Mouse (Mus musculus) layer of hippocampus, postnatal 36 days (tissue): Measurements from ENCODE around the gene Cc2d1a. TPM values are rescaled to one million over a fixed set of nuclear protein-coding genes. Genes with fewer than 3 reads are reported as not detected.

Experiments
- DNase-seq, 2 experiments: peaks; one replicate each; pipeline ENCODE4 v3.0.0; 2022
- microRNA-seq, 2 experiments: library from miRNA; unstranded; fragments of <30 nt; microRNA quantifications; one replicate each; pipeline ENCODE4 v1.2.0; 2021
- total RNA-seq, 2 experiments: library from RNA; stranded (reverse); gene quantifications; 2 replicates each; pipeline ENCODE4 v1.2.3; 2021

Gene Cc2d1a
- total RNA-seq, 2 experiments from 2014 or later = 58.3 to 64.6 TPM

DNA sequence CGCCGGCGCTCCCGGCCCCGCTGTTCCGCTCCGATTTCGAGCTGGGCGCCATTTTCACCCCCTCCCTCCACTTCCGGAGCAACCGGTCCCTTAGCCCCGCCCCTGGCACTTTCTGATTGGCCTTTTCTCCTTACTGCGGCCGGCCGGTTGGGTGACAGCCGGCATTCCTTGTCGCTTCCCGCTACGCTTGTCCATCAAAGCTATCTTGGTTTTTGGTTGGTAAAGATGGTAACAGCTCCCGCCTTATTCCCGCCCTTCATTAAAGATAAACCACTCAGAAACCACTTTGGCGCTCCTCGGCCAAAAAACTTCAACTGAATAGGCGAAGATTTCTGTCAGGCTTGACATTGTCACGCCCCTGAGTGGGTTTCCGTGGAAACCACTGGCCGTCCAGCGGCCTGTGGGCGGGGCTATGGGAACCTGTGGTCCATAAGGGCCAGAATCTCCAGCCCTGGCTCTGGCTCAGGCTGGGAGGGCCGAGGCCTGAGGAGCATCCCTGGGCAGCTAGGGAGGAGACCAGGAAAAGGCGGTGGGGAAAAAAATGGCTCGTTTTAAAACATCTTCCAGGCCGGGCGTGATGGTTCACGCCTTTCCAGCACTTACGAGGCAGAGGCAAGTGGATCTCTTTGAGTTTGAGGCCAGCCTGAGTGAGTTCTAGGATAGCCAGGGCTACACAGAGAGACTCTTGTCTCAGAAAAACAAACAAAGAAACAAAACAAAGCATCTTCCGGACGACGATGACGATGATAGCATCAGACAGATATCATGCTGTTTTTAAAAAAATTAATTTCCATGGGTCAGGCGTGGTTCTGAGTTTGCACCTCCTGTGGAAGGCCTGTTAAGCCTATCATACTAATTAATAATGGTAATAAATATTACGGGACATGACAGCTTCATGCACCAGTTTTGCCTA, 42.8 kb downstream of the Cc2d1a start, which contains the start of gene Dcaf15:
TSS of gene Dcaf15 (minus strand) at position 72 of the 913 bp plus-strand sequence.
- peak; percentile 96 to 97 for DNase-seq

DNA sequence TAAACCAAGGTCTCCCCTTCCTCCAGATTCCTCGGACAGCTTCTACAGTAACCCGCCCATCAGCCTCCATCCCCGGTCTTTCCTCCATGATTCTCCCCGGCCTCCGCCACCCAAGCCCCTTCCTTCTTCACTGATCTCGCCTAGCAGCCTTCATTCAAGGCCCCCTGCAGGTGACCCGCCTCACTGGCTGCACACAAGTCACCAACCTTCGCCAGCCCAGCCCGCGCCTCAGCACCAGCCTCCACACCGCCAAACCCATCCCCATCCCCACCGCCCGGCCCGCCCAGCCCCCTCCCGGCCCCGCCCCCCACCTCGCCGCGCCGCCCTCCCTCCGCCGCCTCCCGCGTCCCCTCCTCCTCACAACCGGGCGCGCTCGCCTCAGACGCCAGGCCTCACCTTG, 43.5 kb downstream of the Cc2d1a start:
- peak; percentile 44 to 56 for DNase-seq

DNA sequence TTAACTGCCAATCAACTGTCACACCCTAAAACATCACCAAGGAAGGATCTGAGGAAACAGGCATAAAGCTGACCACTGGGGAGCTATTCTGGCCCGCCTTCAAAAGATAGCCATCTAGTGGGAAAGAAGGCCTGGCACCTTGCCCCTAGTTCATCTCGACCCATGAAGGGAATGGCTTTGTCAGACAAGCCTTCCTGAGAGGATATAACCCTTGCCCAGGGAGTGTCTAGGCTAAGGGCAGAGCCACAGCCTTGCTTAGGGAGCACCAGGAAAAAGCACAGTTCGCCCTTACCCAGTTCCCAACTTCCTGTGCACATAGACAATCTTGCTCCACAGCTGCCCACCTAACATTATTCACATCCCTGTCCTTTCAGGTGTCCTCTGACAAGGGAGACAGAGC, 44.1 kb downstream of the Cc2d1a start:
- no peak for DNase-seq

DNA sequence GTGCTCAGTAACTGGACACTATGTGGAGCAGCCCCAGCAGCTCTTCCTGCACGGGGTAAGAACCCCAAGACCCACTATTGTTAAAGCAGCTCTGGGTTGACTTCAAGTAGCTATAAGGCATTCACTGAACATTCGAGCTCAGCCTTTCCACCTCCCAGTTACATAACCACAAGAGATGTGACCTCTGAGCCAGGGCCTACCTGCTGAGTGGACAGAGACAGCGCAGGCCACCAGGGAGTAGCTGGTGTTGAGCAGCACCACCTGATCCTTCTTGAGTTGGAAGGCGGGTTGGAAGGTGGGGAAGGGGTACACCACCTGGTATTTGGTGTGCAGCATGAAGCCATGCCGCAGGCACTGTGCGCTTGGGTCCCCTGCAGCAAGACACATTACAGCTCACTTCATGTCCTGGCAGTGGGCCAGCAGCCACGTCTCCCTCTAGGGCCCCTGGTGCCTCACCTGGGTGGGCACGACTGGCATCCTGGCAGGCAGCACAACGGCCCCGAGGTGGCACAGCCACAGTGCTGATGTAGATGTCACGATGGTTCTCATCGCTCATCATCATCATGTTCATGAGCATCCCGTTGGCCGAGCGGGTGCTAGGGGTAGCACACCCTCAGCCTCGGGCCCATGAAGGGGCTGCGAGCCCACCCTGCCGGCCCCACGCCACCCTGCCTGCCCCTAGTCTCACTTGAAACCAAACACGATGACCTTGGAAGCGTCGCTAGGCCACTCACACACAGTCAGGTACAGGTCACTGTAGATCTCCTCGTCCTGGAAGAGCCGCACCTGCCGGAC, 46.1 kb downstream of the Cc2d1a start:
- no peak for DNase-seq

DNA sequence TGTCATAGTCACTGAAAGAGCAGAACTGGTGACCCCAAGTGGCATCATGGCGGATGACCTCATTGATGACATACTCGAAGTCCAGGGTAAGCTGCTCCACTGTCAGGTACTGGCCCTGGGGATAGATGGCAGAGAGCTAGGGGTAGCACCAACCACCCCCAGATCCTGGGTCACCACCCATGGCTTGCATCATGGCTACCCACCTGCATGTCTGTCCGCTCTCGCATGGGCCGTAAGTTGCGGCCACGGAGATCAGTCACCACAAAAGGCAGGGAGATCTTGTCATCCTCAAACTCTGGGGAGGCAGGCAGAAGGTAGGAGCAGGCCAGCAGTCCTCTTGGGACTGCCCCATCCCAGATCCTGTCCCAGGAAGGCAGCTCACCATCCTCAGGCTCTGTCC, 49.4 kb downstream of the Cc2d1a start:
- DNase-seq = no peak

DNA sequence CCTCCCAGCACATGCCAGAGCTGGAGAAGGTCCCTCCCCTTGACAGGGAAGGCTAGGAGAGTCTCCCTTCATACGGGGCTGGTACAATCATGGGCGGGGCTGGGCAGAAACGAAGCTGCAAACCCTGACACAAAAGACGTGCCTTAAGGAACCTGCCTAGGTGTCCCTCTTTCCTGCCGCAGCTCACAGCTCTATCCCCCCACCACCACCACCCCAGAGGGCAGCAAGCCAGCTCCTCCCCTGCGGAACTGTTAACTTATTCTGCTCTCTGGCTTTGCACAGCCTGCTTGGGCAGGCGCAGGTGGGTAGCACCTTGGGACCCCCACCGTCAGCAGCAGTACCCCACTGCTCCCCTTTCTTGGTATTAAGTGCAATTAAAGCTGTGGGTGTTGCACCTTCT, 51.7 kb downstream of the Cc2d1a start:
- no peak for DNase-seq

DNA sequence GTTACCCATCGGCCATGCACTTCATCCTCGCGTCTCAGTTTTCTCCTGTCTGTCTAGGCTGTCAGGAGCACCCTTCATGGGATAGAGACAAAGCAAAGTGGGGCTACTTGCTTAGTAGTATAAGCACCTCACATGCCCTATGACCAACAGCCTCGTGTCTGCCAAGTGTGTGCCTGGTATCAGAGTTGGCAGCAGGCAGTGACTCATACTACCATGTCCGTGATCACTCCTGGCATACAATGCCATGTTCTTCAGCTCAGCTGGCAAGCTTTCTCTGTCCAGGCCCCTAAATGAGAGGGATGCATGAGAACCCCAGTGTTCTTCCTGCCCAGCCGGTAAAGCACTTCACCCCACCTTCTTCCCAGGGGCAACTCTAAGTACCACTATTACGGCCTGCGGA, 57.2 kb downstream of the Cc2d1a start:
- DNase-seq = no peak

DNA sequence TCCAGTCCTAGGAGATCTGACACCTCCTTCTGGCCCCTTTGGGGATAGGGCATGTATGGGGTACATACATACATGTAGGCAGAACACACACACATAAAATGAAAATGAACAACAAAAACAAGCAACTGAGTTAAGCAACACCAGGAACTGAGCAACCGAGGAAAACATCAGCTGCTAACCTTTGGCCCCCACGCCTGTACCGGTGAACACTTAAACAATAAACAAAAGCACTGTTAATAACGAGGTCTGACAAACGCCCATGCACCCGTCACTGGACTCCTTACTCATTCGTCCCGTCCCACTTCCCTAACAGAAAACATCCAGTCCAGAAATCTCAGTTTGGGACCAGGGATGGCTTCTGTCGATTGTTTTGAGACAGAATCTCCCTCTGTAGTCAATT, 58.5 kb downstream of the Cc2d1a start:
- DNase-seq = no peak

DNA sequence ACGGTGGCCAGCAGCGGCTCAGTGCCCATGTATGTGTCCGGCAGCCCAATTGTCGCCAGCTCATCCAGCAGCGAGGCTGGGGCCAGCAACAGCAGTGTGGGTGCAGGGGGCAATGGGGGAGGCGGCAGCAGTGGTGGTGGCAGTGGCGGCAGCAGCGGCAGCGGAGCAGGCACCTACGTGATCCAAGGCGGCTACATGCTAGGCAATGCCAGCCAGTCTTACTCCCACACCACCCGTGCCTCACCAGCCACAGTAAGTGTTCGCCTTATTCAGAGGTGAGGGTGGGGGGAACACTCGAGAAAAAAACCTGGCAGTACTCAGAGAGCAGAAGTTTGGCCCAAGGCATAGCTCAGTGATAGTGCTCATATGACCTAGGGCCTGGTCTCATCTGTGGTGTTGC, 59.9 kb downstream of the Cc2d1a start:
- no peak for DNase-seq

DNA sequence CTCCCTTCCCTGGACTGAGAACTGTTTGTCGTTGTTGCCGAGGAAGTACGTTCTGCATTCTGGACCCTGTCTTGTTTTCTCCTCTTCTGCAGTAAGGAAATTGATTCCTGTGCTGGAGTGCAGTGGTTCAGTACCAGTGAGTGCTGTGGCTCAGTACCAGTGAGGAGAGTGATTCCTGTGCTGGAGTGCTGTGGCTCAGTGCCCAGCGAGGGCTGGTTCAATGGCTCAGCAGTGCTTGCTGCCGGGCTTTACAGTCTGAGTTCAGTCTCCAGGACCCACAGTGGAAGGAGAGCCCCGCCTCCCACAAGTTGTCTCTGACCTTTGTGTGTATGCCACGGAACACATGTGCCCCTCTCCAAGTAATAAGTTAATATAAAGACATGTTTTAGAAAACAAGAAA, 60.6 kb downstream of the Cc2d1a start:
- no peak for DNase-seq

DNA sequence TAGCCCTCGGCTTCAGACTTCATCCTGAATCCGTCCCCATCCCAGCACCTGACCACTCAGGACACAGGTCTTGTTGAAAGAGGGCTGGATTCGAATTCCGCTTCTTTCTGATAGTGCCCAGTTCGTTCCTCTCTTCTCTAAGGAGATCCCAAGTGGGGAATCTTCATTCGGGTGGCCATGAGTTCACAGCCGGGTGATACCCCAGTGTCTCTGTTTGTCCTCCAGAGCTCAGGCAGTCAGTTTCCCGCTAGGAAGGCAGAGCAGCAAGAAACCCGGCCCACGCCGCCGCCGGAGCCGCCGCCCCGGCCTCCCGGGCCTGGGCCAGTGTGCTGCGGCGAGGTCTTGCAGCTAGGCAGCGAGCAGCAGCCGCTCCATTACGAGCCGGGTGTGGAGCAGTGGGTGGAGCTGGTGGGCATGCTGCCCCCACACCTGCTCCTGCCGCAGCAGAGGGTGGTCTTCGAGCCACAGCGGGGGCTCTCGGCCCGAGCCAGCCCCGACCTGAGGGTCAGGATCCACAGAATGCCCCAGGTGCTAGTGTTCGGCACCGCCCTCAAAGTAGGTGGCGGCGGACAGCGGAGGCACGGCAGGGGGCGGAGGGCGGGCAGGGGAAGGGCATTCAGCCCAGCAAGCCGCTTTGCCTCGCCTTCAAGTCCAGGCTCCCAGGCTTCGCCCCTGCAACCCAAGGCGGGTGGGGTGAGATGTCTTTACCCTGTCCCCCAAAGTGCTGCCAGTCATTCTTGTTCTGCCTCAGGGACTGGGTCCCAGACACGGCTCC, 63.2 kb downstream of the Cc2d1a start:
- DNase-seq = no peak

DNA sequence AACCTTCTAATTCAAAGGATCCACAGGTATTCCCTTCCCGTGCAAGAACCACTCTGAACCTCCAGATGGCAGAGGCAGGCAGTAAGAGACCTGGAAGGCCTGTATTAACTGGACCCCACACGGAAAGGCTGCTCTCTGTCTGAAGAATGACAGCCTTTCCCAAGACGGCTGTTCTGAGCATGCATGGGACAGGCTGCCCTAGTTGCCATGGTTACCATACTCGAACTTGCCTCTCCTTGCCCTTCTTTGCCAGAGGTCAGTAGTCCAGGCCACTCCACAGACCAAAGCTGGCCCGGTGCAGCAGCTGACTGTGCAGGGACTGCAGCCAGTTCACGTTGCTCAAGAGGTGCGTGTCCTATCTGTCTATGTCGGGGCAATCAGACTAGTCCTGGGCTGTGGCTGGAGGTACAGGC, 63.9 kb downstream of the Cc2d1a start:
- no peak for DNase-seq

Small RNAs within 50 kb of the gene (microRNA-seq; reads per million reads assigned to microRNA genes)
- gene Gm25110 = 0 reads per million in 2 experiments
- 2,692 to 2,705 reads per million in 2 experiments for gene Mir181c
- gene Mir181d = 2,377 to 2,977 reads per million in 2 experiments
- 0 reads per million in 2 experiments for gene Mir709

Other genes starting within 250 kb of the Cc2d1a start
- gene Adgrl1, start 247.8 kb downstream of the Cc2d1a start, total RNA-seq = 100 to 1,000 TPM; 319 to 321 TPM
- under 1 TPM; 0.43 to 0.47 TPM for gene Gm10644, start 192.7 kb downstream of the Cc2d1a start, total RNA-seq
- gene Asf1b, start 192.4 kb downstream of the Cc2d1a start, total RNA-seq = under 1 TPM; 0.32 to 0.48 TPM
- gene Prkaca, start 174.9 kb downstream of the Cc2d1a start, total RNA-seq = 100 to 1,000 TPM; 239 to 256 TPM
- 10 to 100 TPM; 42.1 to 43.1 TPM for gene Samd1, start 150.3 kb downstream of the Cc2d1a start, total RNA-seq
- under 1 TPM; 0.40 to 0.75 TPM for gene 1700067K01Rik, start 146.4 kb downstream of the Cc2d1a start, total RNA-seq
- 1 to 10 TPM in 1 of 2 experiments, under 1 TPM in 1; 0.52 to 1.2 TPM for gene 2210011C24Rik, start 135.8 kb downstream of the Cc2d1a start, total RNA-seq
- 1 to 10 TPM; 2.9 to 4.1 TPM for gene Palm3, start 126.5 kb downstream of the Cc2d1a start, total RNA-seq
- gene Il27ra, start 105.3 kb downstream of the Cc2d1a start, total RNA-seq = 1 to 10 TPM; 2.3 to 2.9 TPM
- not detected for gene Rln3, start 102.9 kb downstream of the Cc2d1a start, total RNA-seq
- gene Gm10643, start 82.8 kb downstream of the Cc2d1a start, total RNA-seq = 1 to 10 TPM; 4.2 to 4.4 TPM
- gene Rfx1, start 81.1 kb downstream of the Cc2d1a start, total RNA-seq = 10 to 100 TPM; 24.0 to 30.9 TPM
- gene Dcaf15, start 43.2 kb downstream of the Cc2d1a start, total RNA-seq = 10 to 100 TPM; 16.7 to 20.9 TPM
- gene Podnl1, start 21.9 kb downstream of the Cc2d1a start, total RNA-seq = not detected
- gene 4930432K21Rik, start 89 bp upstream of the Cc2d1a start, total RNA-seq = 1 to 10 TPM; 1.7 to 1.8 TPM
- gene Nanos3, start 37.3 kb upstream of the Cc2d1a start, total RNA-seq = 1 to 10 TPM; 2.2 to 4.9 TPM
- 10 to 100 TPM; 16.8 to 18.1 TPM for gene Zswim4, start 89.1 kb upstream of the Cc2d1a start, total RNA-seq
- gene D8Ertd738e, start 101.8 kb upstream of the Cc2d1a start, total RNA-seq = 100 to 1,000 TPM; 131 to 145 TPM
- gene Mri1, start 109.4 kb upstream of the Cc2d1a start, total RNA-seq = 10 to 100 TPM; 15.1 to 16.2 TPM
- gene Ccdc130, start 122.4 kb upstream of the Cc2d1a start, total RNA-seq = 10 to 100 TPM; 28.4 to 30.9 TPM
- gene Cacna1a, start 240.5 kb upstream of the Cc2d1a start, total RNA-seq = 100 to 1,000 TPM; 191 to 224 TPM